Mouse (Mus musculus): ENCODE data around the gene Uvrag. TPM values are rescaled to one million over a fixed set of nuclear protein-coding genes. Genes with fewer than 3 reads are reported as not detected.

The Uvrag gene
- total RNA-seq, 2 experiments from 2014 or later = 9.1 to 10.8 TPM

GRCm38 (mm10) chr7:99139841-99140491, 975 bp downstream of the Uvrag start:
- DNase-seq = no peak

GRCm38 (mm10) chr7:99137541-99137940, 3.4 kb downstream of the Uvrag start:
- DNase-seq = no peak

- DNase-seq = no peak
Observed at GRCm38 (mm10) chr7:99136789-99137188, 4.2 kb downstream of the Uvrag start.

- no peak for DNase-seq
Observed at GRCm38 (mm10) chr7:99133811-99134402, 7.0 kb downstream of the Uvrag start.

DNA sequence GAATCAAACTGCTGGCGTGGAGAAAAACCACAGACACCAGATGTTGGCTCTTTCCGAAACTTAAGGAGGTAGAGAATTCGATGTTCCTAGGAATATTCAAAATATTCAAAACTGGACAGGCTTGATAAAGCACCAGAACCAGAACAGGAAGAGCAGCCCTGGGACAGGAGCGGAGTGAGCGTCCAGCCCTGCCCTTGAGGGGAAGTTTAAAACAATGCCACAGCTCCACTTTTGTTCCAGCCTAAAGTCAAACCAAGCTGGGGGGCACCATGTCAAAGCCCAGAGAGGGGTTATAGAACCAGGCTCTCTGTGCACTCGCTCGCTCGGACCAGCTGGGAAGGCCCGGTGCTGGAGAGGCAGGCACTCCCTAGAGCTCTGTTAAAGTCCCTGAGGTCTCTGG, 8.3 kb downstream of the Uvrag start:
- no peak for DNase-seq

DNA sequence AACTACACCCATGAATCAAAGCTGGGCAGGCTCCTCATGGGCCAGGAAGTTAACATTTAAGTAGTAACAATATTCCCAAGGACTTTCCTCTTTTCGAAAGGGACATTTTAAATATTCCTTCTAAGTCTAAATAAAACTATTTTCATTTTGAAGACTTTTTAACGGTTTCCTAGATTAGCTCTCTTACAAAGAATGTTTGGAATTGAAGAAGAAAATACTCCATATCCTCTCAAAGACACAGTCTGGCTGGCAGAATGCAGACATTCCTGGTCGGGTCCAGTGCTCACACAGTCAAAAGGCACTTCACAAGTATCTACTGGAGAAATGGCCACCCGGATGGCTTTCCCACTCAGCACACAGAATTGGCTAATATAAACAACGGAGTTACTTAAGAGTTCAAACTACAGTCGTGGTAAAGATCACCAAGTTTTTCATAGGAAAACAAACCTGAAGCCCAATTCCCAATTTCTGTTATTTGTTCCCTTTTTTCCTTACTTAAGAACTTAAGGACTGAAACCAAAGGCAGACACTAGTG, 9.1 kb downstream of the Uvrag start:
- DNase-seq = no peak

- no peak for DNase-seq
Observed at GRCm38 (mm10) chr7:99128965-99129364, 12.0 kb downstream of the Uvrag start.

DNA sequence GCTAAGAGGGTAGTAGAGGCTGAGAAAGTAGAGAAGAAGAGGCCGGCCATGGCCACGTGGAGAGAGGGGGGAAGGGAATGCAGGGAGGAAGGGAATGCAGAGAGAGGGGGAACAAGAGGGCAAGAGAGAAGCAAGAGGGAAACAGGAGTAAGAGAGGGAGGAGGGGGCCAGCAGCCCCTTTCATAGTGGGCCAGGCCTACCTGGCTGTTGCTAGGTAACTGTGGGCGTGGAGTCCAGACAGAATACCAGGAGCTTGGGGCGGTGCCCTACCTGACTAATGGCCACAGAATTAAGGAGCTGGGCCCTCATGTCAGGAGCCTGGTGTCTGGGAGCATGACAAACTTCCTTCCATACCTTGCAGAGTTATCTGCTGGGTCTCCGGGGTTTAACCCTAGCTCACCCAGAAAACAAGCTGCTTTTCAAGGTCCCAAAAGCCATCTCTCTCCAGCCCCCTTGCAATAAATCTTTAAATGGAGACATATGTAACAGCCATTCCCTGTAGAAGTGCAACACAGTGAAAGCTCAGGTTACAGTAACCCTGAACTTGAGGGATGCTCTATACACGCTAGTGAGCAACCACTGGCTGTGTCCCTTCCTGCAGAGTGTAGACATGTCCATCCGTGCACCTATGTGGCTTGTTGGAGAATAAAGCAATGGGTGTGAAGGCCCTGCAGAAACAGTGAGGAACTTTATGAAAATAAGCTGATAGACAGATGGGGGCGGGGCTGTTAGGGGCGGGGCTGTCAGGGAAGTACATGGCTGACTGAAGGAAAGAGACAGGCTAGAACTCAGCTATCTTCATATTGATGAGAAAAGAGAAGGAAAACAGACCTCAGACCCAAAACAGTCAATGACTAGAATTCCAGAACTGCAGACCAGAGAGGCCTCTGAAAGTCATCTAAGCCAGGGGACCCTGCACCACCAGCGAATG, 12.7 kb downstream of the Uvrag start:
- no peak for DNase-seq

DNA sequence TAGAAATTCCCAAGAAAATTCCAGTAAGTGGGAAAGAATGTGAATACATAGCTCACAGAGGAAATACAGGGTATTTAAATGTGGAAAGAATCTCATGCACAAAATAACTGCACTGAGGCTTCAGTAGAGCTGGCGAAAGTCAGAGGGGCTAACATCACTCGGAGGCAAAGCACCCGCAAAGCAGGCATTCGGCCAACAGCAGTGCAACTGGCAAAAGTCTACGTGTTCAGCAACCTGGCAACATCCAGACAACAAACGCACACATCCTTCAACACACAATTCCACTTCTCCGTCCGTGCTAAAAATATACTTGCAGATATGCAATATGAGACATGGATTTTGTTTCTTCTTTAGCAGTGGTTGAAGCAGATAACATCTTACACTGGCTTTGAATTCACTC, 14.9 kb downstream of the Uvrag start:
- DNase-seq = no peak

- DNase-seq = no peak
Observed at GRCm38 (mm10) chr7:99122651-99123050, 18.3 kb downstream of the Uvrag start.

DNA sequence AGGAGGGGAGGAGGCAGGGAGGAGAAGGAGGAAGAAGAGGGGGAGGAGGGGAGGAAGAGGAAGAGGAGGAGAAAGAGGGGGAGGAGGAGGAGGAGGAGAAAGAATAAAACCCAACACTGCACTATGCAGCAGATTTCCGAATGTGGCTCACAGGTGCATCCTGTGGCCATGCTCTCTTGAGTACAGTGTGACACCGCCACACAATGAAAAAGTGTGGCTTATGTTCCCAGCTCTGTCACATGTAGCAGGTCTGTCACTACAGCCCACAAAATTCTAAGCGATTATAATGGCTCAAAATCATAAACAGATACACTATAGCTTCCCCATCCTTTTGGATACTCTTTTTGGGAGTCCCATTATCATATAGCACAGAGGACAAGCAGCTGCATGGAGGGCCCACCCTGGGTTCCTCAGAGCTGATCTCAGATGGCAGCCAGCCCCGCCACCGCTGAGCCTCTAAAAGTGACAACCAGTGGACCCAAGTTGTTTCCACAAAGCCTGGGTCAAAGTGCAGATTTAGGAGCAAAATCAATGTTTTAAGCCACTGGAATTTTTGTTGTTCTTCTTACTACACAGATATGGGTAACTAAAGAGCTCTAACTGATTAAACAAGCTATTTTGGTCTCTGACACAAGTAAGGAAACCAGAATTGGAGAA, 19.9 kb downstream of the Uvrag start:
- no peak for DNase-seq

GRCm38 (mm10) chr7:99120082-99120481, 20.9 kb downstream of the Uvrag start:
- DNase-seq = no peak

DNA sequence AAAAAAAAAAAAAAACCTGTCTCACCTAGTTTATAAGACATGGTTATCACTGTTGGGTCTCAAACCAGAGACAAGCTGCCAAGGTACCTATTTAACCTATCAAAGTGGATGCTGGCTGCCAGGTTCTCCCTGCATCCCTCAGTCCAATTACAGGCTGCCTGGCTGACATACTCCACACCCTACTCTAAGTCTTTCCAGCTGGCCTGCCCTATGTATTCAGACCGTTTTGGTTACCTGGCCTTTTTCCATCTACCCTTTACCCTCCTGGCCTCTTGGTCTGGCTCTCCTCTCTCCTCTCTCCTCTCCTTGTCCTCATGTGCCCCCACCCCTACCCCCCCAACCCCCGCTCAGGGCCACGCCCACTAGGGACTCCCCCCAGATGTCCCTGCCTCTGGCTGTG, 24.2 kb downstream of the Uvrag start:
- no peak for DNase-seq

DNA sequence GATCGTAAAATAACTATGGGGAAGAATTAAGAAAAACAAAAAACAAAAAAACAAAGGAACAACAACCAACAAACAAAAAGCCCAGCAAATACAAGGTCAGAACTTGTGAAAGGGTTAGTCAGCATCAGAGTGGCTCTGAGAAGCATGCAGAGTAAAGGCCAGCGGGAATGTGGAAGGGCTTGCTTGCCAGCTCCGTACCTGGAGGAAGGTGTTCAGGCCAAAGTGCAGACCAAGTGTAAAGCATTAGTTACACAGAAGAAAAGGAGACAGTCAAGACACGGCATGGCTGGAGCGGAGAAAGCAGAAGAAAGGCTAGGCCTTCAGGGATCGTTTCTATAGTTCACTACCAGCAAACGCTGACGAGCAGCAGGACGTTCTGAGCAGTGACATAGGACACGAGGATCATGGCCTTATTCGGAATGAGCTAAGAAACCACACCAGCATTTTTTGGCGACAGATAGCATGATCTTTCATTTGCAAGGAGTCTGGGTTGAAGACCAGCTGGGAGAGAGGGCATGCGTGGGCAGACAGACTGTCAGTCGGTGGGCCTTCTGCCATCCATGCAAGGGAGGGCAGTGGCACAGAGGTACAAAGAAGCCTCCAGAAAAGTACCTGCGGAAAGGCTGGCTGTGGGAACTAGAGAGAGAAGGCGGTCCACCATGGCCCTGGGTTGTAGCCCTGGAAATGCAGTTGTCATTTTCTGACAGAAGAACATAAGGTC, 26.8 kb downstream of the Uvrag start:
- no peak for DNase-seq

- no peak for DNase-seq
Observed at GRCm38 (mm10) chr7:99107566-99107965, 33.4 kb downstream of the Uvrag start.

GRCm38 (mm10) chr7:99106714-99107270, 34.1 kb downstream of the Uvrag start:
- DNase-seq = no peak

DNA sequence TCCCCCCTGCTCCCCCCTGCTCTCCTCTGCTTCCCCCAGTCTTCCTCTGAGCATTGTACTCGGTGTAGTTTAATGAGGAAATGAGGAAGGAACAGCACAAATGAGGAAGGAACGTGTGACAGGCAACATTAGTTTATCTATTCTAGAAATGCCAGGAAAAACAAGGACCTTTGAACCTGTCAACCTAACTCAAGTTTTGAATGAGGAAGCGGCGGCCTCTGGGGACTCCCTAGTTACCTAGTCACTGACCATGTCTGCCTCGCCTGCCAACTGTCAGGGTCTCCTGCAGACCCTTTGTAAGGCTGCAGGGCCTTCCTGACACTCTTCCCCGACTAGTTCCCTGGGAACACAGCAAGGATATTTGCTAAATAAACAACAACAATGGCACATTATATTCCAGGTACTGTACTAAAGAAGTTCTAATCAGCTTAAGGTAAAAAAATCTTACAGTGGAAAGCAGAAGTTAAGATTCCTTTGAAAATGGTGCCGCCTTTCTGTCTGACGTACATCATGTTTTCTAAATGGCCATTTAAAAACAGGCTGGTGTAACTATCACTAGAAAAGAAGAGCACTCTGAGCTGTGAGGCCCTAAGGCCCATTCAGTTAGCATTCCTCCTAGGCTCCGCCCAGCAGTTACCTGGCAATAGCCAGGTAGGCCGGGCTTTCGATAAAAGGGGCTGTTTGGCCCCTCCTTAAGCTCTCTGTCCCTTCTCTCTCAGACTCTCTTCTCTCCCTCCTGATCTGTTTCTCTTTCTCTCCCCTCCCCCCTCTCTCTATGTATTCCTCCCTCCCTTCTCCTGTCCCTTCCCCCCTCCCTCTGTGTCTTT, 39.0 kb downstream of the Uvrag start:
- DNase-seq = no peak

DNA sequence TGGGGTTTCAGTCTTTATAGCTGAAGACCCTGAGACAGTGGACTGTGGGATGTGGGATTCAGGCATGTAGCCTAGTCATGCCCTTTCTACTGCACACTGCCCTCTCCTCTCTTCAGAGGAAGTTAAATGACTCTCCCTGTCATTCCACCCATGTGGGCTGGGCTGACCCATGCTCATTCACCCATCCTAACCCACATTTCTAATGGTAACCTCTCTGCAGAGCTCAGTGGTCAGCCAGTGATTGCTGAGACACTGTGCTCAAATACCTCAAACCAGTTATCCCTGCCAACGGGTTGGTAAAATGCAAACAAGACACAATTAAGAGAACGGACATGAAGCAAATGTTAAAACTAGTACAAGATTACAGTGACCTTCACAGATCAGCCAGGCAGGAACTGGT, 39.9 kb downstream of the Uvrag start:
- no peak for DNase-seq

DNA sequence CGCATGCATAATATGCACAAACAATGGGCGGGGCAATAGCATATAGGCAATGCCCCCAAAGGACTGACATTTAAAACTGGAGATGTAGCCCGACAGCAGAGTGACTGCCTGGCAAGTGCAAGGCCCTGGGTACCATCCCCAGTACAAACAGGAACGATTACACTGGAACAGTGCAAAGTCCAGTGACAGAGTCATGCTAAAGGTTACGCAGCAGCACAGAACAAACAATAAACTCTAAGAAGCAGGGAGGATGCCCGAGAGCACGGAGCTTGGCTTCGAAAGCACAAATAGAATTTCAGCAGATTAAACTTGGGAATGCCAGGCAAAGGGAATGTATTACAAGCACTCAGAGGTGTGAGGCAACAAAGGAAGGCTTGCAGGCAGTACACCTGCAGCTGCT, 40.4 kb downstream of the Uvrag start:
- no peak for DNase-seq

DNA sequence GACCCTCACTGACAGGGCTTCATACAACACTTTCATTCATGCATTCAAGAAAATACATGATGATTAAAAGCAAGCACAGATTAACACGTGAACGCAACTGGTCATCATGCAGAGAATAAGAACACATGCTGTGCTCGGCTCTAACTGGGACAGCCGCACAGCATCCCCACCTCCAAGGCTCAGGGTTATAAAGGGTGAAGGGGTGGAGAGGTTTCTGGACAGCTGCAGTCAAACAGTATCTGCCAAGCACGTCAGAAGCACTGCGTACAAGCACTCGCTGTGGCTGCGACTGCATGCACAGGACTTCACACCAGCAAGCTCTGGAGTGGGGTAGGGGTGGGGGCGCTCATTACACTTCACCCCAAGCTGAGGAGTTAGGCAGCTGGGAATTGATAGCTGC, 40.9 kb downstream of the Uvrag start:
- no peak for DNase-seq

All from gastrocnemius, postnatal 25 days (tissue).